Mouse (Mus musculus): ENCODE data around the gene Dcdc2b. TPM values are rescaled to one million over a fixed set of nuclear protein-coding genes. Genes with fewer than 3 reads are reported as not detected.
A peak's percentile ranks its signal among the peaks of the same experiment; 100 is the strongest.

The Dcdc2b gene
- total RNA-seq, 1 experiment: 0.71 TPM

DNA sequence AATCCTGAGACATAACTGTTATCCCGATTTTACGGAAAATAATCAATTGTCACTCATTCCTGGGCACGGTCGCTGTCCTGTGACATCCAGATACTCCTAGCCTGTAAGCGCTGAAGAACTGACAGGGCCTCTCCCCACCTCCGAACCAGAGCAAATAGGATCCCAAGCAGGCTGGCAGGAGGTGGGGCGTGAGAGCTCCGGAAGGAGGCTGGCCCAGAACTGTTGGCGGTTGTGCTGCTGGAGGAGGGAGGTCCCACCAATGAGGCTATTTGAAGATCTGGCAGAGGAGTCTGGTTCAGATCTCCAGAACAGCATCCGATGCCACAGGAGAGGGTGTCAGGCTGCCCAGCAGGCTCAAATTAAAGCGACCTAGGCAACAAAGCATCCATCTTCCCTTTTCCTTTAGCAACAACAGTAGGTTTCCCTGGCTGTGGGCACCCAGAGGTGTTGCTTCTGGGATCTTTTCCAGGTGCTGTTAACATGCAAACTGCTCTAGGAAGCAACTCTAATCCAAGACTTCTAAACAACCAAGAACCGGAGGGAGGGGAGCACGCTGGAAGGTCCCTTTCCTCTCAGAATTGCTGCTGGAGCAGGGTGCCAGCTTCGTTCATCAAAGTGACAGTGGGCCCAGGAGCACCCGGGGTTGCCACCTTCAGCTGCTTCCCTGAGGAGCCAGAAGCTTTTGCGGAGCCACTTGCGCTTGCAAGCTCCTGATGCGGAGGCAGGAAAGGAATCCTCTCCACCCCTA lies 10.4 kb upstream of the Dcdc2b start:
- Histone ChIP-seq H3K9me3 (ENCODE audit: control insufficient read depth, insufficient read depth, low read depth, low read length) (no peaks in the 10 kb centered on the region), H3K4me1 (ENCODE audit: control insufficient read depth in 2 of 2, insufficient read depth in 2 of 2, low read length in 2 of 2, poor library complexity in 1 of 2) (peaks cover 0 to 7% of the 10 kb centered on the region in 2 experiments; a peak in 1 of 4 replicates), H3K9ac (ENCODE audit: insufficient read depth, low read depth, low read length, poor library complexity, severe bottlenecking) (no peak overlapping the region), H3K27ac (ENCODE audit: insufficient read depth, low read depth, low read length, poor library complexity, severe bottlenecking) (no peak overlapping the region), H3K36me3 (ENCODE audit: control insufficient read depth, insufficient read depth, low read length, poor library complexity, severe bottlenecking) (peaks cover 29% of the 10 kb centered on the region), H3K4me3 (ENCODE audit: insufficient read depth in 1 of 2, low read depth in 1 of 2, low read length in 2 of 2, poor library complexity in 1 of 2, severe bottlenecking in 1 of 2) (peak overlapping the region in 1 of 2 experiments; percentile 48; a peak in 2 of 4 replicates)
- TF ChIP-seq ZC3H11A (IDR thresholded peaks at IDR 0.05; ENCODE audit: borderline replicate concordance, low read depth, low read length): no peak
- no peak for TF ChIP-seq CHD2 (IDR thresholded peaks at IDR 0.05; ENCODE audit: low read depth, low read length)
- TF ChIP-seq HCFC1 (IDR thresholded peaks at IDR 0.05; ENCODE audit: borderline replicate concordance, insufficient read depth, low read length): no peak
- TF ChIP-seq MAFK (IDR thresholded peaks at IDR 0.05; ENCODE audit: insufficient read depth, low read depth, low read length): no peak
- TF ChIP-seq ZNF384 (IDR thresholded peaks at IDR 0.05; ENCODE audit: low read depth, low read length): no peak
- peak; percentile 71 for DNase-seq (ENCODE audit: low read depth, low spot score)
- in situ Hi-C loops (cut with MboI; ENCODE audit: low sequenced_read_pairs in 2 of 2, unreplicated experiment in 2 of 2): no loop called here

DNA sequence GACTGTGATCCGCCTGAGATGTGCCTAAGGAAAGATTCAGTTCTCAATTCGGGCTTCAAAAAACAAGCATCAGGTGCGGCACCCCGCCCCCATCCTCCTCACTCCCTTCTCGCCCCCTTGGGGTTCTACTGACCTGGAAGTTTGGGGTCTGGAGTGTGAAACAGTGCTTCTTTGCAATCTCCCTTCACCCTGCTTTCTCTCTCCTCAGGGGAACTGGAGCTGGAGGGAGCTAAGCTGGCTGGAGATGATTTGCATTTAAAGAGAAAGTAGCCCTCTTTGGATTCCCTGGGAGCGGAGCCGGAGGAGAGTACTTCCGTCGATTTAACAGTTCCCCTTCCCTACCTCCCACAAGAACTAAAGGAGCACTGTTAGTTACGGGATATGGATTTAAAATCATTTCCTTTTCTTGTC lies 9.6 kb upstream of the Dcdc2b start, which contains the start of gene Ccdc28b:
Gene Ccdc28b (minus strand): TSS at position 267 of the 411 bp plus-strand sequence.
- H3K9me3 ChIP-seq (ENCODE audit: control insufficient read depth, insufficient read depth, low read depth, low read length): no peaks in the 10 kb centered on the region
- H3K36me3 ChIP-seq (ENCODE audit: control insufficient read depth, insufficient read depth, low read length, poor library complexity, severe bottlenecking): peaks cover 21% of the 10 kb centered on the region
- peaks cover 0 to 7% of the 10 kb centered on the region in 2 experiments; a peak in 1 of 4 replicates for H3K4me1 ChIP-seq (ENCODE audit: control insufficient read depth in 2 of 2, insufficient read depth in 2 of 2, low read length in 2 of 2, poor library complexity in 1 of 2)
- H3K4me3 ChIP-seq (ENCODE audit: insufficient read depth in 1 of 2, low read depth in 1 of 2, low read length in 2 of 2, poor library complexity in 1 of 2, severe bottlenecking in 1 of 2): peak within 1 kb of the TSS; percentile 48 to 68
- no peak for DNase-seq (ENCODE audit: low read depth, low spot score)
- TF ChIP-seq CHD2 (IDR thresholded peaks at IDR 0.05; ENCODE audit: low read depth, low read length) (0 out of 2 replicates have a peak, but pooled peaks have one; percentile 24), HCFC1 (IDR thresholded peaks at IDR 0.05; ENCODE audit: borderline replicate concordance, insufficient read depth, low read length) (no peak)
- no peak within 1 kb of the TSS for H3K27ac ChIP-seq (ENCODE audit: insufficient read depth, low read depth, low read length, poor library complexity, severe bottlenecking)
- peak within 1 kb of the TSS; percentile 66 for H3K9ac ChIP-seq (ENCODE audit: insufficient read depth, low read depth, low read length, poor library complexity, severe bottlenecking)
- in situ Hi-C loops (cut with MboI; ENCODE audit: low sequenced_read_pairs in 2 of 2, unreplicated experiment in 2 of 2): no loop called here

DNA sequence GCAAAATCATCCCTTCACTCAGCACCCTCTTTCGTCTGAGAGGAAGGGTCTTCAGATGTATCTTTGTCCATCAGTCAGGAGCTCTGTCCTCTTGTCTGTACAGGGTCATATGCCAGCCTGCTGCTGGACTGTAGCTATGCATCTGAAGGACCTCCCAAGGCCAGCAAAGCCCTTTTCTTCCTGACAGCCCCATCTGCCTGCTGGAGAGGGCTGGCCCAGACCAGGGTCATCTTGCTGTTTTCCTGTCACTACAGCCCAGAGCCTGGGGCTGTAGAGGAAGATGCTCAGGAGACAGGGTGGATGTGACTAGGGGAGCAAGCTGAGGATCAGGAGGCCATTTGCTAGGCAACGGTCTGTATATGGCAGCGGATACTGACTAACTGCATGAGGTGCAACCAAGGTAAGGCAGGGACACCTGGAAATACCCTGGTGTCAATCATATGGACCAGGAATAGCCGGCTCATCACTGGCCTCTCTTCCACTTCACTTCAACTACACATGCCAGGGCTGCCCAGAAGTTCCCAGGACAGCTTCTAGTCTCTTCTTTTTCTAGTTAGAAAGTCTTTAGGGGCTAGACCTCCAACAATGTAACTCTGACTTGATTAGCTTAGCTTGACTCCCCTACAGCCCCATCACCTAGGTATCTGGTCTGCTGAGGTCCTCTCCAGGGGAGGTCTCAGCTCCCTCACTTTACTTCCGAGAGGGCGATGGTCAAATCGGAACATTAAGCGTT lies 8.9 kb upstream of the Dcdc2b start:
- in situ Hi-C loops (cut with MboI; ENCODE audit: low sequenced_read_pairs in 2 of 2, unreplicated experiment in 2 of 2): no loop called here
- Histone ChIP-seq H3K9ac (ENCODE audit: insufficient read depth, low read depth, low read length, poor library complexity, severe bottlenecking) (no peak overlapping the region), H3K27ac (ENCODE audit: insufficient read depth, low read depth, low read length, poor library complexity, severe bottlenecking) (no peak overlapping the region), H3K4me1 (ENCODE audit: control insufficient read depth in 2 of 2, insufficient read depth in 2 of 2, low read length in 2 of 2, poor library complexity in 1 of 2) (peaks cover 0 to 7% of the 10 kb centered on the region in 2 experiments; a peak in 1 of 4 replicates), H3K36me3 (ENCODE audit: control insufficient read depth, insufficient read depth, low read length, poor library complexity, severe bottlenecking) (peaks cover 14% of the 10 kb centered on the region), H3K9me3 (ENCODE audit: control insufficient read depth, insufficient read depth, low read depth, low read length) (no peaks in the 10 kb centered on the region), H3K4me3 (ENCODE audit: insufficient read depth in 1 of 2, low read depth in 1 of 2, low read length in 2 of 2, poor library complexity in 1 of 2, severe bottlenecking in 1 of 2) (peak overlapping the region in 1 of 2 experiments; percentile 68; a peak in 2 of 4 replicates)
- TF ChIP-seq HCFC1 (IDR thresholded peaks at IDR 0.05; ENCODE audit: borderline replicate concordance, insufficient read depth, low read length) (no peak), MAFK (IDR thresholded peaks at IDR 0.05; ENCODE audit: insufficient read depth, low read depth, low read length) (no peak), ZC3H11A (IDR thresholded peaks at IDR 0.05; ENCODE audit: borderline replicate concordance, low read depth, low read length) (no peak)
- DNase-seq (ENCODE audit: low read depth, low spot score): no peak

DNA sequence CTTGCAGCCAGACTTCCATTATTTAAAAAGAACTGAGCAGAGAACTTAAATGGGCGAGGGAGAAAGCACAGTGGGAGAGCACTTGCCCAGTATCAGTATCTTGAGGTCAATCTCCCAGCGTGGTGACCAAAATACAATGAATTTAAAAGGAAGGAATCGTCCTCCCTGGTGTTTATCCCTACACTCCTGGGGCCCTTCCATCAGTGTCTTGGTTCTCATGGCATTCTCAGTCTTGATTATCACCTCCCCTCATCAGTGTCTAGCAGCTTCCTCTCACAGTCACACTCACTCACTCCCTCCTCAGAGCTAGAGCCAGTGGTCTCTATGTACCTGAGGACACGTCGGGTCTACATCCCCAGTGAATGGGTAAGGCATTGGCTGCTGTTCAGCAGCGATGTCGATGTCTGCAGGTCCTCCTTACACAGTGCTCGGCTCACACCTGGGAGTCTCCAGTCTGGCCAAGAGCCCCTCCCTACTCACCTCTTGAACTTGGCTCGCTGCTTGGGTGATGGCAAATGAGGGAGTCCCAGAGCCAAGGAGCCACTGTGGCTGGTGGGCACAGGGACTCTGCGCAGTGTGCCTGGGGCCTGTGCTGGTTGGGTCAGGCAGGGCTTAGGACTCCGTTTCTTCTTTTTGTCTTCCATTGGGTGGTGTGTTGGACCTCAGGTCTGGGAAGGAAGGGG lies 8.2 kb upstream of the Dcdc2b start:
- Histone ChIP-seq H3K36me3 (ENCODE audit: control insufficient read depth, insufficient read depth, low read length, poor library complexity, severe bottlenecking) (peaks cover 7% of the 10 kb centered on the region), H3K4me1 (ENCODE audit: control insufficient read depth in 2 of 2, insufficient read depth in 2 of 2, low read length in 2 of 2, poor library complexity in 1 of 2) (peaks cover 0 to 7% of the 10 kb centered on the region in 2 experiments; a peak in 1 of 4 replicates), H3K4me3 (ENCODE audit: insufficient read depth in 1 of 2, low read depth in 1 of 2, low read length in 2 of 2, poor library complexity in 1 of 2, severe bottlenecking in 1 of 2) (no peak overlapping the region), H3K9ac (ENCODE audit: insufficient read depth, low read depth, low read length, poor library complexity, severe bottlenecking) (no peak overlapping the region), H3K9me3 (ENCODE audit: control insufficient read depth, insufficient read depth, low read depth, low read length) (no peaks in the 10 kb centered on the region), H3K27ac (ENCODE audit: insufficient read depth, low read depth, low read length, poor library complexity, severe bottlenecking) (no peak overlapping the region)
- in situ Hi-C loops (cut with MboI; ENCODE audit: low sequenced_read_pairs in 2 of 2, unreplicated experiment in 2 of 2): no loop called here
- TF ChIP-seq CHD2 (IDR thresholded peaks at IDR 0.05; ENCODE audit: low read depth, low read length): no peak
- no peak for TF ChIP-seq HCFC1 (IDR thresholded peaks at IDR 0.05; ENCODE audit: borderline replicate concordance, insufficient read depth, low read length)
- no peak for TF ChIP-seq MAFK (IDR thresholded peaks at IDR 0.05; ENCODE audit: insufficient read depth, low read depth, low read length)
- no peak for TF ChIP-seq ZC3H11A (IDR thresholded peaks at IDR 0.05; ENCODE audit: borderline replicate concordance, low read depth, low read length)
- TF ChIP-seq ZNF384 (IDR thresholded peaks at IDR 0.05; ENCODE audit: low read depth, low read length): no peak
- no peak for DNase-seq (ENCODE audit: low read depth, low spot score)
